Mouse (Mus musculus) heart, embryonic 16.5 days (tissue): ENCODE data around the gene S100a6. TPM values are rescaled to one million over a fixed set of nuclear protein-coding genes. Genes with fewer than 3 reads are reported as not detected.

Experiments
- polyA plus RNA-seq: library from polyadenylated mRNA; unstranded; fragments of >200 nt; fragmentation: Nextera tagmentation; extraction: Ambion mirVana; gene quantifications from 2 replicates; pipeline ENCODE4 v1.2.1, GENCODE M21; 2015

S100a6 gene
- polyA plus RNA-seq, 1 experiment from 2014 or later: 61.6 TPM

Other genes starting within 250 kb of the S100a6 start
- 5.6 and 6.7 TPM in 2 replicates for gene Slc27a3, start 222.9 kb upstream of the S100a6 start, polyA plus RNA-seq
- 18.4 and 19.8 TPM in 2 replicates for gene Ints3, start 179.3 kb upstream of the S100a6 start, polyA plus RNA-seq
- 11.3 and 13.0 TPM in 2 replicates for gene Npr1, start 147.0 kb upstream of the S100a6 start, polyA plus RNA-seq
- 103 and 104 TPM in 2 replicates for gene Ilf2, start 136.8 kb upstream of the S100a6 start, polyA plus RNA-seq
- gene Snapin, start 121.8 kb upstream of the S100a6 start, polyA plus RNA-seq: 76.1 and 88.9 TPM in 2 replicates
- gene Chtop, start 103.4 kb upstream of the S100a6 start, polyA plus RNA-seq: 95.6 and 98.2 TPM in 2 replicates
- 348 and 352 TPM in 2 replicates for gene S100a1, start 98.5 kb upstream of the S100a6 start, polyA plus RNA-seq
- gene S100a13, start 98.4 kb upstream of the S100a6 start, polyA plus RNA-seq: 84.4 and 88.6 TPM in 2 replicates
- 5.7 and 7.3 TPM in 2 replicates for gene S100a14, start 86.0 kb upstream of the S100a6 start, polyA plus RNA-seq
- gene S100a16, start 75.6 kb upstream of the S100a6 start, polyA plus RNA-seq: 96.5 and 110 TPM in 2 replicates
- gene S100a3, start 52.3 kb upstream of the S100a6 start, polyA plus RNA-seq: 1.4 and 3.8 TPM in 2 replicates
- gene S100a2, start 22.6 kb upstream of the S100a6 start, polyA plus RNA-seq: not detected in 2 replicates
- not detected in 2 replicates for gene Gm42674, start 11.0 kb upstream of the S100a6 start, polyA plus RNA-seq
- 5.8 and 11.8 TPM in 2 replicates for gene S100a4, start 9.1 kb upstream of the S100a6 start, polyA plus RNA-seq
- not detected in 2 replicates for gene S100a5, start 4.4 kb upstream of the S100a6 start, polyA plus RNA-seq
- 0.14 TPM in 1 of 2 replicates, not detected in the other for gene S100a7a, start 41.1 kb downstream of the S100a6 start, polyA plus RNA-seq
- gene S100a8, start 56.1 kb downstream of the S100a6 start, polyA plus RNA-seq: 16.3 and 22.3 TPM in 2 replicates
- gene S100a9, start 82.8 kb downstream of the S100a6 start, polyA plus RNA-seq: 11.5 and 16.9 TPM in 2 replicates
- gene Pglyrp4, start 114.0 kb downstream of the S100a6 start, polyA plus RNA-seq: not detected in 2 replicates
- gene Gm5849, start 165.0 kb downstream of the S100a6 start, polyA plus RNA-seq: not detected in 2 replicates